Mouse (Mus musculus): ENCODE results near the gene Lamc2.

- TF ChIP-seq GATA1 (IDR thresholded peaks at IDR 0.05; ENCODE audit: borderline replicate concordance, low read length) (no peak), FLI1 (IDR thresholded peaks at IDR 0.05; ENCODE audit: low read length) (no peak)
Observed at GRCm38 (mm10) chr1:153111596-153111995, 74.7 kb downstream of the Lamc2 start.

Measured in megakaryocyte, embryonic 14.5 days (primary cell).